In the genomic region with DNA sequence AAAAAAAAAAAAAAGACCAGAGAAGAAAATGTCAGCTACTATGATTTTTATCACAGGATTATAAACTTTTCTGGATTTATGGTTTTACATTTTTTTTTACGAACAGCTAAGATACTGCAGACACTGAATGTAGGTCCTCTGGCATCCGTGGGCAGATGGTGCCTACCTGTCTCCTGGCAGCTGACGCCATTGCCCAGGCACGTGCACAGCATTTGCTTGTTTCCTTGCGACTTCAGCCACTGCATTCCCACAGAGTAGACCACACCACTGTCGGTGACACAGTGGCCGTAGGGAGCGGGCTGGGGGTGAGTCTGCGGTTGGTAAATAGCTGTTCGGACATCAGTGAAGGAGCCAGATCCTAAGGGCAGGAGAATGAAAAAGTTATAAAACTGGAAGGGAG, we compare ENCODE assay signal across 25 mouse cellular contexts.
"Had no signal": no experiment of that assay in that cellular context is flagged by ENCODE, and none has a peak within 500 bp of the region (broad histone marks: within the 10 kb centered on the region; RNA-seq: fewer than 3 reads in every experiment).

No protein-coding gene starts in this region.

- H3K4me2 ChIP-seq: heart, embryonic 13.5 days; heart, embryonic 15.5 days; hindbrain, embryonic 13.5 days; hindbrain, embryonic 15.5 days; kidney, embryonic 15.5 days; limb, embryonic 12.5 days; liver, embryonic 12.5 days had no signal

- H3K9ac ChIP-seq: heart, embryonic 13.5 days; heart, embryonic 15.5 days; hindbrain, embryonic 13.5 days; hindbrain, embryonic 15.5 days; kidney, embryonic 15.5 days; limb, embryonic 12.5 days; liver, embryonic 12.5 days; liver, embryonic 14.5 days had no signal

- H3K9me3 ChIP-seq: heart, embryonic 10.5 days; heart, embryonic 13.5 days; heart, embryonic 15.5 days; hindbrain, embryonic 13.5 days; hindbrain, embryonic 15.5 days; kidney, embryonic 15.5 days; limb, embryonic 10.5 days; limb, embryonic 12.5 days; liver, embryonic 12.5 days had no signal

- H3K36me3 ChIP-seq: hindbrain, embryonic 15.5 days had no signal

- H3K27ac ChIP-seq: gastrocnemius, adult 2 months; heart, embryonic 10.5 days; heart, embryonic 13.5 days; heart, embryonic 15.5 days; hindbrain, embryonic 13.5 days; hindbrain, embryonic 15.5 days; hindbrain, postnatal 0 days; kidney, embryonic 15.5 days; kidney, postnatal 0 days; limb, embryonic 10.5 days; limb, embryonic 12.5 days; liver, embryonic 12.5 days; liver, embryonic 14.5 days had no signal

- H3K27me3 ChIP-seq: heart, embryonic 13.5 days; heart, embryonic 15.5 days; hindbrain, embryonic 13.5 days; hindbrain, embryonic 15.5 days; kidney, embryonic 15.5 days; limb, embryonic 12.5 days; liver, embryonic 12.5 days had no signal

- ATAC-seq: hindbrain, postnatal 0 days; intestine, embryonic 16.5 days; liver, embryonic 12.5 days had no signal

- H3K4me3 ChIP-seq: gastrocnemius, adult 2 months; heart, embryonic 10.5 days; heart, embryonic 13.5 days; heart, embryonic 15.5 days; hindbrain, embryonic 13.5 days; hindbrain, embryonic 15.5 days; kidney, embryonic 15.5 days; limb, embryonic 10.5 days; limb, embryonic 12.5 days; liver, embryonic 12.5 days had no signal

- DNase-seq: gastrocnemius, adult 2 months; gastrocnemius, postnatal 10 days; gastrocnemius, postnatal 25 days; heart, adult 18-20 months; heart, postnatal 14 days; heart, postnatal 36 days; kidney, adult 18-20 months; kidney, adult 9 months; kidney, postnatal 14 days; kidney, postnatal 36 days; layer of hippocampus, adult 9-11 months; layer of hippocampus, postnatal 36 days had no signal

- H3K4me1 ChIP-seq: heart, embryonic 15.5 days; hindbrain, embryonic 13.5 days; hindbrain, embryonic 15.5 days; kidney, embryonic 15.5 days; limb, embryonic 10.5 days; liver, embryonic 12.5 days had no signal
